Mouse (Mus musculus) midbrain, embryonic 11.5 days (tissue): ENCODE measurements around the gene Taf1a. TPM values are rescaled to one million over a fixed set of nuclear protein-coding genes. Genes with fewer than 3 reads are reported as not detected.
A peak's percentile ranks its signal among the peaks of the same experiment; 100 is the strongest.

ENCODE experiments used
- ATAC-seq: fragments of 200-750 bp; cut with Nextera tagmentation; 2 replicates; pipeline ENCODE4 v1.8.0; 2017; ENCODE audit warnings: moderate TSS enrichment, moderate library complexity; ENCODE audit not compliant: low FRiP score
- DNase-seq: peaks from one replicate; pipeline ENCODE4 v3.0.0; 2015; ENCODE audit warnings: low spot score; ENCODE audit errors: missing footprints
- H3K27ac ChIP-seq: fragments of 300-500 bp; sonication (generic); 2 replicates; pipeline ENCODE4 v1.5.1; 2014; ENCODE audit warnings: low read depth, low read length
- H3K27me3 ChIP-seq: fragments of 300-500 bp; sonication (generic); 2 replicates; pipeline ENCODE4 v1.6.1; 2014; ENCODE audit warnings: mild to moderate bottlenecking, low read length, moderate library complexity, mixed read lengths; ENCODE audit not compliant: control insufficient read depth, insufficient read depth
- H3K36me3 ChIP-seq: fragments of 300-500 bp; sonication (generic); 2 replicates; pipeline ENCODE4 v1.6.1; 2014; ENCODE audit warnings: mild to moderate bottlenecking, low read length, moderate library complexity, mixed read lengths; ENCODE audit not compliant: control insufficient read depth, insufficient read depth
- H3K4me1 ChIP-seq: fragments of 300-500 bp; sonication (generic); 2 replicates; pipeline ENCODE4 v1.6.1; 2014; ENCODE audit warnings: low read length; ENCODE audit not compliant: control insufficient read depth, insufficient read depth
- H3K4me2 ChIP-seq: fragments of 300-500 bp; sonication (generic); 2 replicates; pipeline ENCODE4 v1.6.1; 2014; ENCODE audit warnings: mild to moderate bottlenecking, moderate library complexity
- H3K4me3 ChIP-seq: fragments of 300-500 bp; sonication (generic); 2 replicates; pipeline ENCODE4 v1.5.1; 2014; ENCODE audit warnings: low read depth, low read length
- H3K9ac ChIP-seq: fragments of 300-500 bp; sonication (generic); 2 replicates; pipeline ENCODE4 v1.6.1; 2014; ENCODE audit warnings: low read length
- H3K9me3 ChIP-seq: fragments of 300-500 bp; sonication (generic); 2 replicates; pipeline ENCODE4 v1.6.1; 2016; ENCODE audit warnings: low read length; ENCODE audit not compliant: control insufficient read depth
- WGBS: fragments of 180-500 bp; shearing (Covaris S2); extraction: QIAGEN DNeasy Blood & Tissue Kit; methylation state at CpG from one replicate; pipeline ENCODE4 v1.1.7; 2014; 5-methylcytosine and 5-hydroxymethylcytosine counted together
- polyA plus RNA-seq: library from polyadenylated mRNA; unstranded; fragments of >200 nt; fragmentation: Nextera tagmentation; extraction: Ambion mirVana; gene quantifications from 2 replicates; pipeline ENCODE4 v1.2.1, GENCODE M21; 2014

Taf1a gene
- polyA plus RNA-seq, 1 experiment from 2014 or later: 17.0 TPM

GRCm38 (mm10) chr1:183439036-183439435 lies 50.3 kb downstream of the Taf1a start:
- no peak overlapping the region for H3K9ac ChIP-seq
- H3K27me3 ChIP-seq: no peaks in the 10 kb centered on the region
- H3K4me2 ChIP-seq: no peak overlapping the region
- no peaks in the 10 kb centered on the region for H3K9me3 ChIP-seq
- H3K36me3 ChIP-seq: no peaks in the 10 kb centered on the region
- no peaks in the 10 kb centered on the region for H3K4me1 ChIP-seq
- WGBS: 27% methylated on average over 22 of the region's 22 CpGs
- no peak overlapping the region for H3K27ac ChIP-seq
- DNase-seq (peak; percentile 93), ATAC-seq (no peak)
- no peak overlapping the region for H3K4me3 ChIP-seq

- Histone ChIP-seq H3K9ac (no peak overlapping the region), H3K27ac (no peak overlapping the region), H3K9me3 (no peaks in the 10 kb centered on the region), H3K4me3 (no peak overlapping the region), H3K4me1 (no peaks in the 10 kb centered on the region), H3K36me3 (no peaks in the 10 kb centered on the region), H3K27me3 (no peaks in the 10 kb centered on the region), H3K4me2 (no peak overlapping the region)
- DNase-seq: peak; percentile 99
- WGBS: 25% methylated on average over 19 of the region's 19 CpGs
- peak; percentile 63 for ATAC-seq
Measured at GRCm38 (mm10) chr1:183442015-183442774, 53.4 kb downstream of the Taf1a start.

GRCm38 (mm10) chr1:183453066-183453465 lies 64.3 kb downstream of the Taf1a start:
- no peak for DNase-seq
- no peak for ATAC-seq
- H3K27ac ChIP-seq: no peak overlapping the region

More at GRCm38 (mm10) chr1:183453066-183453465, 64.3 kb downstream of the Taf1a start:
- Histone ChIP-seq H3K9me3 (no peaks in the 10 kb centered on the region; the same call in 1 of the 2 replicates), H3K4me3 (no peak overlapping the region), H3K4me2 (no peak overlapping the region), H3K27me3 (no peaks in the 10 kb centered on the region), H3K4me1 (no peaks in the 10 kb centered on the region), H3K9ac (no peak overlapping the region), H3K36me3 (no peaks in the 10 kb centered on the region)
- 29% methylated on average over 3 of the region's 3 CpGs for WGBS

Other genes starting within 250 kb of the Taf1a start
- gene Disp1, start 167.5 kb upstream of the Taf1a start, polyA plus RNA-seq: 8.8 and 9.3 TPM in 2 replicates
- 32.9 and 37.8 TPM in 2 replicates for gene Aida, start 92.4 kb upstream of the Taf1a start, polyA plus RNA-seq
- gene Brox, start 91.7 kb upstream of the Taf1a start, polyA plus RNA-seq: 64.6 and 81.3 TPM in 2 replicates
- 97.2 and 103 TPM in 2 replicates for gene Mia3, start 19.4 kb upstream of the Taf1a start, polyA plus RNA-seq
- gene Hhipl2, start 29.2 kb downstream of the Taf1a start, polyA plus RNA-seq: 0.11 and 0.18 TPM in 2 replicates